Mouse (Mus musculus) liver, adult 2 months (tissue): ENCODE data around the gene Mga. TPM values are rescaled to one million over a fixed set of nuclear protein-coding genes. Genes with fewer than 3 reads are reported as not detected.
A peak's percentile ranks its signal among the peaks of the same experiment; 100 is the strongest.

Experiments
- DNase-seq: peaks from one replicate; pipeline ENCODE4 v3.0.0-alpha.2; 2011; ENCODE audit warnings: low read depth, low spot score; ENCODE audit errors: extremely low read depth
- H3K27ac ChIP-seq: fragments of 200-500 bp; replicated peaks from 2 replicates; pipeline ENCODE4 v1.5.1; 2012; ENCODE audit warnings: low read depth, mild to moderate bottlenecking, control low read depth, inconsistent platforms, low read length; ENCODE audit not compliant: insufficient read depth
- H3K27me3 ChIP-seq: fragments of 200-500 bp; 2 replicates; pipeline ENCODE4 v1.6.1; 2012; ENCODE audit warnings: mild to moderate bottlenecking, moderate library complexity, low read length, inconsistent platforms; ENCODE audit not compliant: control insufficient read depth, insufficient read depth
- H3K36me3 ChIP-seq: fragments of 200-500 bp; 2 replicates; pipeline ENCODE4 v1.6.1; 2012; ENCODE audit warnings: low read length, inconsistent platforms; ENCODE audit not compliant: control insufficient read depth, insufficient read depth
- H3K4me1 ChIP-seq: fragments of 200-500 bp; 2 replicates; pipeline ENCODE4 v1.6.1; 2011; ENCODE audit warnings: low read length; ENCODE audit not compliant: control insufficient read depth, insufficient read depth
- H3K4me3 ChIP-seq: fragments of 200-500 bp; 2 replicates; pipeline ENCODE4 v1.5.1; 2011; ENCODE audit warnings: low read depth, mild to moderate bottlenecking, control low read depth, low read length, moderate library complexity; ENCODE audit not compliant: insufficient read depth
- H3K79me2 ChIP-seq: fragments of 200-500 bp; 2 replicates; pipeline ENCODE4 v1.6.1; 2012; ENCODE audit warnings: inconsistent platforms, mild to moderate bottlenecking, low read length, moderate library complexity; ENCODE audit not compliant: control insufficient read depth, insufficient read depth
- H3K9ac ChIP-seq: fragments of 200-500 bp; 2 replicates; pipeline ENCODE4 v1.6.1; 2012; ENCODE audit warnings: low read depth, mild to moderate bottlenecking, control low read depth, inconsistent platforms, low read length
- CTCF ChIP-seq: fragments of 200-500 bp; IDR thresholded peaks from 2 replicates; pipeline ENCODE4 v1.5.1; 2011; ENCODE audit warnings: low read depth, low read length, control low read depth
- POLR2A ChIP-seq: fragments of 200-500 bp; IDR thresholded peaks from 2 replicates; pipeline ENCODE4 v1.6.1; 2011; ENCODE audit warnings: low read length, control low read depth; ENCODE audit not compliant: insufficient read depth; ENCODE audit errors: extremely low read depth
- WGBS: fragments of 180-500 bp; shearing (Covaris S2); methylation state at CpG from one replicate; pipeline ENCODE4 v1.1.7; 2018; 5-methylcytosine and 5-hydroxymethylcytosine counted together
- polyA plus RNA-seq: library from polyadenylated mRNA; depleted of rRNA; stranded (reverse); fragments of >200 nt; gene quantifications from 2 replicates; pipeline ENCODE4 v1.2.3, GENCODE M21; 2012
- total RNA-seq: library from RNA; depleted of rRNA; stranded (reverse); fragments of >200 nt; gene quantifications from 2 replicates; pipeline ENCODE4 v1.2.3, GENCODE M21; 2014

Mga gene
- total and polyA plus RNA-seq, 2 experiments, result 7.0 to 22.0 TPM

- peak; percentile 84 for DNase-seq
- H3K36me3 ChIP-seq, result peaks cover 7% of the 10 kb centered on the region
- no peak overlapping the region for H3K9ac ChIP-seq
- H3K79me2 ChIP-seq, result peaks cover 3% of the 10 kb centered on the region; the same call in 1 of the 2 replicates
- H3K4me1 ChIP-seq, result peaks cover 7% of the 10 kb centered on the region
- no peaks in the 10 kb centered on the region for H3K27me3 ChIP-seq
- no peak overlapping the region for H3K27ac ChIP-seq
- WGBS, result 4% methylated on average over 19 of the region's 19 CpGs
- TF ChIP-seq CTCF, result no peak
- no peak for TF ChIP-seq POLR2A
- no peak overlapping the region; the same call in 1 of the 2 replicates for H3K4me3 ChIP-seq
Observed at GRCm38 (mm10) chr2:119898141-119898594, 1.1 kb downstream of the Mga start.

GRCm38 (mm10) chr2:119916007-119916406 lies 19.0 kb downstream of the Mga start:
- H3K4me1 ChIP-seq, result no peaks in the 10 kb centered on the region
- H3K4me3 ChIP-seq, result no peak overlapping the region
- H3K27ac ChIP-seq, result no peak overlapping the region
- H3K36me3 ChIP-seq, result peaks cover 15% of the 10 kb centered on the region; the same call in 1 of the 2 replicates
- TF ChIP-seq POLR2A (no peak), CTCF (no peak)
- no peak for DNase-seq
- no peak overlapping the region for H3K9ac ChIP-seq
- peaks cover 7% of the 10 kb centered on the region; the same call in 1 of the 2 replicates for H3K79me2 ChIP-seq
- no peaks in the 10 kb centered on the region for H3K27me3 ChIP-seq

GRCm38 (mm10) chr2:119917631-119918369 lies 20.8 kb downstream of the Mga start:
- no peak for TF ChIP-seq POLR2A
- TF ChIP-seq CTCF, result no peak
- no peak overlapping the region for H3K9ac ChIP-seq
- H3K27ac ChIP-seq, result no peak overlapping the region
- 82% methylated on average over 1 of the region's 1 CpGs for WGBS
- no peak overlapping the region for H3K4me3 ChIP-seq
- H3K27me3 ChIP-seq, result no peaks in the 10 kb centered on the region
- peaks cover 23% of the 10 kb centered on the region; the same call in 1 of the 2 replicates for H3K36me3 ChIP-seq
- no peaks in the 10 kb centered on the region for H3K4me1 ChIP-seq
- DNase-seq, result no peak
- peaks cover 7% of the 10 kb centered on the region; the same call in 1 of the 2 replicates for H3K79me2 ChIP-seq

GRCm38 (mm10) chr2:119970571-119970970 lies 73.5 kb downstream of the Mga start:
- H3K4me1 ChIP-seq, result peaks cover 6% of the 10 kb centered on the region
- WGBS, result 10% methylated on average over 9 of the region's 9 CpGs
- TF ChIP-seq POLR2A, result no peak
- TF ChIP-seq CTCF, result peak; percentile 26; the same call in 1 of the 2 replicates
- H3K9ac ChIP-seq, result no peak overlapping the region
- H3K4me3 ChIP-seq, result no peak overlapping the region
- H3K36me3 ChIP-seq, result peaks cover 5% of the 10 kb centered on the region
- peak; percentile 65 for DNase-seq
- H3K79me2 ChIP-seq, result no peaks in the 10 kb centered on the region
- H3K27ac ChIP-seq, result no peak overlapping the region
- H3K27me3 ChIP-seq, result no peaks in the 10 kb centered on the region

- Histone ChIP-seq H3K36me3 (no peaks in the 10 kb centered on the region; the same call in 1 of the 2 replicates), H3K9ac (no peak overlapping the region), H3K4me1 (peaks cover 6% of the 10 kb centered on the region), H3K27ac (no peak overlapping the region), H3K27me3 (no peaks in the 10 kb centered on the region), H3K4me3 (no peak overlapping the region), H3K79me2 (no peaks in the 10 kb centered on the region)
- TF ChIP-seq POLR2A, result no peak
- TF ChIP-seq CTCF, result no peak
- DNase-seq, result no peak
- 82% methylated on average over 3 of the region's 3 CpGs for WGBS
Observed at GRCm38 (mm10) chr2:119971316-119971715, 74.3 kb downstream of the Mga start.

- peak; percentile 86 for DNase-seq
- no peaks in the 10 kb centered on the region for H3K27me3 ChIP-seq
- H3K79me2 ChIP-seq, result no peaks in the 10 kb centered on the region
- no peak overlapping the region for H3K27ac ChIP-seq
- no peaks in the 10 kb centered on the region for H3K36me3 ChIP-seq
- WGBS, result 4% methylated on average over 32 of the region's 32 CpGs
- TF ChIP-seq POLR2A, result peak; percentile 84; the same call in 1 of the 2 replicates
- TF ChIP-seq CTCF, result 0 out of 2 replicates have a peak, but pooled peaks have one; percentile 21
- peaks cover 6% of the 10 kb centered on the region for H3K4me1 ChIP-seq
- peak overlapping the region; percentile 79 for H3K4me3 ChIP-seq
- peak overlapping the region; percentile 70 for H3K9ac ChIP-seq
Observed at GRCm38 (mm10) chr2:119971837-119972536, 75.0 kb downstream of the Mga start.
